Mouse (Mus musculus): ENCODE data around the gene Hcfc2. TPM values are rescaled to one million over a fixed set of nuclear protein-coding genes. Genes with fewer than 3 reads are reported as not detected.

The Hcfc2 gene
- polyA plus RNA-seq, 1 experiment from 2014 or later, result 24.5 TPM

DNA sequence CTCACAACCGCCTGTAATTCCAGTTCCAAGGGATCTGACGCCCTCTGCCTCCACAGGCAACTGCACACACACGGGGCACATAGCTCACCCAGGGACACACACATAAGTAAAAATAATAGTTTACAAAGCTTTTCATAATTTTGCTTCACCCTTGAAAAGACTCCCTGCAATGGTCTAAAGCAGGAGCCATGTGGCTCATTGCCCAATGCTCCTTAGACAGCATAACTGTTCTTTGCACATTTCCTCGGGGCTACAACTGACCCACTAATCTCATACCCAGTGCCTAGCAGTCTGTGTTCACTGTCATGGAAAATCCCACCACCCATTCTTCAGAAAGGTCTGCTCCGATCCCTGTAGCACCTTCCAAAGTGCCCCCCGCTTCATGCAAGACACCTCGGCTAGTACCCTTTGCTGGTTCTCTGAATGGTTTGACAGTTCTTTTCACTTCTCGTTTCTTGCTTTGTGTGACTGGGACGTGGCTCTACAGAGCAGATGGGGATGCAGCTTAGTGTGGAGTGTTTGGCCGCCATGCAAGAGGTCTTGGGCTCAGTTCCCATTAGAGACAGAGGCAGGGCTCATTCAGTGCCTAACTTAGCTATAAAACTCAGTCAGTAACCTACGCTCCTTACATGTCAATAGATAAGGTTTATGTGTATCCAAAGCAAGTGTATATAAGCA is 59.4 kb downstream of the Hcfc2 start:
- Histone ChIP-seq H3K4me1 (replicated peaks; ENCODE audit: insufficient read depth, low read length) (no peaks in the 10 kb centered on the region), H3K27me3 (ENCODE audit: insufficient read depth, low read length) (no peaks in the 10 kb centered on the region), H3K4me3 (replicated peaks; ENCODE audit: low read depth, low read length) (no peak overlapping the region), H3K9me3 (replicated peaks; ENCODE audit: low read length) (no peaks in the 10 kb centered on the region), H3K27ac (no peak overlapping the region), H3K36me3 (ENCODE audit: insufficient read depth, low read length) (peaks cover 67% of the 10 kb centered on the region), H3K9ac (ENCODE audit: low read depth, low read length) (no peak overlapping the region), H3K4me2 (ENCODE audit: low read length) (no peak overlapping the region)
- no peak for TF ChIP-seq CTCF (IDR thresholded peaks at IDR 0.05; ENCODE audit: low read depth)
- WGBS, result 95% methylated on average over 11 of the region's 11 CpGs
- no peak for DNase-seq (ENCODE audit: low spot score)
- ATAC-seq (replicated peaks; ENCODE audit: low FRiP score, low read depth), result no peak

DNA sequence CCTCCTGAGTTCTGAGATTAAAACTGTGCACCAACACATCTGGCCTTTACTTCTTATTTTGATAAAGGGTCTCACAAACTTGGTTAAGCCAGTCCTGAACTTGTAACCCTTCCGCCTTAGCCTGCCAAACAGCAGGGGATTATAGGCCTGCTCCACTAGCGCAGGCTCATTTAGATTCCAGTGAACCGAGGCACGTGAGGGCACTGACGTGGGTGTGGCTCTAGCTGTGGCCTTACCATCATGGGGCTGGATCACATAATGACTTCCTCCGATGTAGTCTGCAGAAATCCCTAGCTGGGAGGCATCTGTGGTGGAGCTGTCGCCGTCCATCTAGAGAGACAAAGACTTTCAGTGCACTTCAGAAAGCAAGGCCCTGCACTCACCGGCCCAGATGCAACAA is 60.5 kb downstream of the Hcfc2 start:
- H3K4me2 ChIP-seq (ENCODE audit: low read length), result no peak overlapping the region
- ATAC-seq (replicated peaks; ENCODE audit: low FRiP score, low read depth) (no peak), DNase-seq (ENCODE audit: low spot score) (no peak)
- H3K27me3 ChIP-seq (ENCODE audit: insufficient read depth, low read length), result no peaks in the 10 kb centered on the region
- H3K9ac ChIP-seq (ENCODE audit: low read depth, low read length), result no peak overlapping the region
- 0 out of 2 replicates have a peak, but pooled peaks cover 2% of the 10 kb centered on the region for H3K4me1 ChIP-seq (replicated peaks; ENCODE audit: insufficient read depth, low read length)
- WGBS, result 92% methylated on average over 9 of the region's 9 CpGs
- H3K4me3 ChIP-seq (replicated peaks; ENCODE audit: low read depth, low read length), result no peak overlapping the region
- no peak for TF ChIP-seq CTCF (IDR thresholded peaks at IDR 0.05; ENCODE audit: low read depth)
- H3K9me3 ChIP-seq (replicated peaks; ENCODE audit: low read length), result no peaks in the 10 kb centered on the region
- no peak overlapping the region for H3K27ac ChIP-seq
- peaks cover 60% of the 10 kb centered on the region for H3K36me3 ChIP-seq (ENCODE audit: insufficient read depth, low read length)

DNA sequence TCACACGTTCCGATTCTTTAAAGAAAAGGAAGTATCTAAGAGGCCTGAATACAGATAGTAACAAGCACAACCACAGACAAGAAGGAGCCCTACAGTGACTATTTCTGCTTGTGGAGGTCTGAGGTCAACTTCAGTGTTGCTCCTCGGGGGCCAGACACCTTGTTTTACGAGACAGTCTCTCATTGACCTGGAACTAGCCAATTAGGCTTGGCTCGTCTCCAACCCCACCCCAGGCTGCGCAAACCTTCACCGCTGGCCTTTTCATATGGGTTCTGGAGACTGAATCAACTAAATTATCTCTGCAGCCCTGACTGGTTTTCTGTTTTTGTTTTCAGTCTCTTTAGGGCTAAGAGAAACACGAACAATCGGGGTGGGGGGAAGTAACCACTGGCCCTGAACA is 61.4 kb downstream of the Hcfc2 start:
- Histone ChIP-seq H3K9ac (ENCODE audit: low read depth, low read length) (no peak overlapping the region), H3K4me3 (replicated peaks; ENCODE audit: low read depth, low read length) (no peak overlapping the region), H3K36me3 (ENCODE audit: insufficient read depth, low read length) (peaks cover 52% of the 10 kb centered on the region), H3K27ac (no peak overlapping the region), H3K4me2 (ENCODE audit: low read length) (no peak overlapping the region), H3K4me1 (replicated peaks; ENCODE audit: insufficient read depth, low read length) (0 out of 2 replicates have a peak, but pooled peaks cover 4% of the 10 kb centered on the region), H3K9me3 (replicated peaks; ENCODE audit: low read length) (no peaks in the 10 kb centered on the region), H3K27me3 (ENCODE audit: insufficient read depth, low read length) (no peaks in the 10 kb centered on the region)
- no peak for TF ChIP-seq CTCF (IDR thresholded peaks at IDR 0.05; ENCODE audit: low read depth)
- WGBS, result 53% methylated on average over 9 of the region's 9 CpGs
- no peak for DNase-seq (ENCODE audit: low spot score)
- ATAC-seq (replicated peaks; ENCODE audit: low FRiP score, low read depth), result no peak

DNA sequence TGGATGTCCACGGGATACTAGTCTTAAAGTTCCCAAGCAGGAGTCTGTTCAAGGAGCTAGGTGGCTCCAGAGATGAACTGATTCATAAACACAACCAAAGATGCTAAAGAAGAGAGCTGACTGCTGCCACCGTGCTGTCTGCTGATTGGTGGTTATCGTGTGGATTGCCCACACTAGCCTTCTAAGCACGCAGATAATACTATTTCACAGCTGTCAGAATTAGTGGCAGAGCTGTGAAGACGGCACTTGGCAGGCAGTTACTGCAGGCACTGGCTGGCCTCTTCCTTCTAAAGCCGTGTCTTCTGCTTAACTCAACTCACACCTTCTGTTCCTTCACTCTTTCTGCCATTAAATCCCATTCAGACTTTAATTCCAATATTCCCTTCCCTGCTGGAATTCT is 62.4 kb downstream of the Hcfc2 start:
- Histone ChIP-seq H3K36me3 (ENCODE audit: insufficient read depth, low read length) (peaks cover 42% of the 10 kb centered on the region), H3K9me3 (replicated peaks; ENCODE audit: low read length) (no peaks in the 10 kb centered on the region), H3K27me3 (ENCODE audit: insufficient read depth, low read length) (no peaks in the 10 kb centered on the region), H3K4me2 (ENCODE audit: low read length) (no peak overlapping the region), H3K4me3 (replicated peaks; ENCODE audit: low read depth, low read length) (no peak overlapping the region), H3K4me1 (replicated peaks; ENCODE audit: insufficient read depth, low read length) (0 out of 2 replicates have a peak, but pooled peaks cover 4% of the 10 kb centered on the region), H3K9ac (ENCODE audit: low read depth, low read length) (no peak overlapping the region), H3K27ac (no peak overlapping the region)
- DNase-seq (ENCODE audit: low spot score) (no peak), ATAC-seq (replicated peaks; ENCODE audit: low FRiP score, low read depth) (no peak)
- 72% methylated on average over 6 of the region's 6 CpGs for WGBS
- no peak for TF ChIP-seq CTCF (IDR thresholded peaks at IDR 0.05; ENCODE audit: low read depth)

DNA sequence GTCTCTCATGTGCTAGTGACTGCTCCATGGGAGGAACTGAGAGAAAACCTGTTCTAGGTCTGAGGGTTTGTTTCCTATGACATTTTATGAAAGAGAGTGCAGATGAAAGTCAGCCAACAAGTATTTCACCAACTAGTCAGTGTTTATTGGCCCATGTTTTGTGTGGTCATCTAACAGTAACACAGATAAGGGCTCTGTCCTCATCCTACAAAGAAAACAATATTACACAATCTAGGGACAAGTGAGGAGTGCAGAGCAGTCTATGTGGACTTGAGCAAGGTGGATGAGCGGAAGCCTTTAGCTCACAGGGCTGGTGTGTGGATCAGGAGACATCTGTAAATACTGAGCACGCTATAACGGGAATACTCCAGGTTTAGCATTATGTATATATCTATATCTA is 62.9 kb downstream of the Hcfc2 start:
- DNase-seq (ENCODE audit: low spot score) (no peak), ATAC-seq (replicated peaks; ENCODE audit: low FRiP score, low read depth) (no peak)
- Histone ChIP-seq H3K27me3 (ENCODE audit: insufficient read depth, low read length) (no peaks in the 10 kb centered on the region), H3K36me3 (ENCODE audit: insufficient read depth, low read length) (peaks cover 37% of the 10 kb centered on the region), H3K9me3 (replicated peaks; ENCODE audit: low read length) (no peaks in the 10 kb centered on the region), H3K9ac (ENCODE audit: low read depth, low read length) (no peak overlapping the region), H3K4me2 (ENCODE audit: low read length) (no peak overlapping the region), H3K4me3 (replicated peaks; ENCODE audit: low read depth, low read length) (no peak overlapping the region), H3K4me1 (replicated peaks; ENCODE audit: insufficient read depth, low read length) (0 out of 2 replicates have a peak, but pooled peaks cover 4% of the 10 kb centered on the region), H3K27ac (no peak overlapping the region)
- no peak for TF ChIP-seq CTCF (IDR thresholded peaks at IDR 0.05; ENCODE audit: low read depth)
- WGBS, result 95% methylated on average over 3 of the region's 3 CpGs

DNA sequence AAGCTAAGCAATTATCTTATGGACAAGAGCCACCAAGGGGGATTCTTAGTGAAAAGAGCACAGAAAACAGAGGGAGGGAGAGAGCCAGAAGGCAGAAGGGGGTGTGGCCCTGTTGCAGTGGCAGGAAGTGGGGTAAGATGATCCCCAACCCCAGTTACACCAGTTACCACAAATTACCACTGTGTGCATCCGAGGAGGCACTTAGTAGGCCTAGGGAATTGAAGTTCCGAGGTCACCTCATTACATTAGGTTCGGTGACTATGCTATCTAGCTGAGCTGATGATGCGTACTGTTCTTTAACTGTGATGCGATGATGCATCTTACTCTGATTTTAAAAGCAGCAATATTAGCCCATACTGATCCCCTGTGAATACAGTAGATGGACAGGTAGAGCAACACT is 63.7 kb downstream of the Hcfc2 start:
- ATAC-seq (replicated peaks; ENCODE audit: low FRiP score, low read depth) (no peak), DNase-seq (ENCODE audit: low spot score) (no peak)
- Histone ChIP-seq H3K4me3 (replicated peaks; ENCODE audit: low read depth, low read length) (no peak overlapping the region), H3K9ac (ENCODE audit: low read depth, low read length) (no peak overlapping the region), H3K9me3 (replicated peaks; ENCODE audit: low read length) (no peaks in the 10 kb centered on the region), H3K27me3 (ENCODE audit: insufficient read depth, low read length) (no peaks in the 10 kb centered on the region), H3K4me2 (ENCODE audit: low read length) (no peak overlapping the region), H3K36me3 (ENCODE audit: insufficient read depth, low read length) (peaks cover 30% of the 10 kb centered on the region), H3K4me1 (replicated peaks; ENCODE audit: insufficient read depth, low read length) (0 out of 2 replicates have a peak, but pooled peaks cover 4% of the 10 kb centered on the region), H3K27ac (no peak overlapping the region)
- TF ChIP-seq CTCF (IDR thresholded peaks at IDR 0.05; ENCODE audit: low read depth), result no peak
- WGBS, result 91% methylated on average over 5 of the region's 5 CpGs

Measured in kidney, postnatal 0 days (tissue).